Mouse (Mus musculus) gastrocnemius, postnatal 10 days (tissue): Measurements from ENCODE around the gene Maml3. TPM values are rescaled to one million over a fixed set of nuclear protein-coding genes. Genes with fewer than 3 reads are reported as not detected.

Experiments
- DNase-seq: peaks from one replicate; pipeline ENCODE4 v3.0.0; 2021; ENCODE audit warnings: mixed read lengths
- total RNA-seq, 2 experiments: library from RNA; stranded (reverse); gene quantifications; 2 replicates each; pipeline ENCODE4 v1.2.3; 2021

The Maml3 gene
- total RNA-seq, 2 experiments from 2014 or later = 5.2 to 6.6 TPM

DNA sequence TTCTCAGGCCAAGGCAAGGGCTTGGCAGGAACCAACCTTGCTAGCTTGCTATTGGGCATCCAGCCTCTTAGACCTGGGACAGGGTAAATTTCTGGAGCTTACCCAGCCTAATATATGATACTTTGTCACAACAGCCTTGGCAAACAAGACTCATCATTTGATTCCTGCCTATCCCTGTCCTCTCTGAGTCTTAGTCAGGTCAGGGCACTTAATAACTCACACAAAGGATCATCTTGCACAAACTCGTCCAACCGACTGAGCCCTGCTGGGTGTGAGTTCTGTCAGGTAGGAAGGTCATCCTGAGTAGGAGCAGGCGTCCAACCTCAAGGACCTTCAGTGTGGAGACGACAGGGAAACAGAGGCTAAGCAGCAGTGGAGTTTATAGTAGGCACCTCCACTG lies 233.5 kb downstream of the Maml3 start:
- DNase-seq = no peak

- no peak for DNase-seq
These were observed 234.9 kb downstream of the Maml3 start for GRCm38 (mm10) chr3:51869980-51870379.

DNA sequence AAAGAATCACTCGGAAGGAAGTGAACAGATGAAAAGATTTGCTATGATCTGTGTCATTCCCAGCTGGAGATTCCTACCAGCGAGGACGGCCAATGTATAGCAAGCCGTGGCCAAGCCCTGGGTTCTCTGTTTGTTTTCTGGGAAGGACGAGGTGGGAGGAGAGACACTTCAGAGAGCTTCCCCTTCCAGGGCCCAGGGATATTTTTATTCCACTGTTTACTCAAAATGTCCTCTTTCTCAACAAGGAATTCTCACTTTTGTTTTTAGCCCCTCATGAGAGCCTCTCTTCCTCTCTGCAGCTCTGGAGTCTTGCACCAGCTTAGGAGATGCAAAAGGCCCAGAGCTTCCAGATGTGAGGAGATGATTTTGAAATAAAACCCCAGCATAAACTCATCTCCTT lies 236.0 kb downstream of the Maml3 start:
- no peak for DNase-seq

- no peak for DNase-seq
These were observed 238.4 kb downstream of the Maml3 start for GRCm38 (mm10) chr3:51866446-51866845.

DNA sequence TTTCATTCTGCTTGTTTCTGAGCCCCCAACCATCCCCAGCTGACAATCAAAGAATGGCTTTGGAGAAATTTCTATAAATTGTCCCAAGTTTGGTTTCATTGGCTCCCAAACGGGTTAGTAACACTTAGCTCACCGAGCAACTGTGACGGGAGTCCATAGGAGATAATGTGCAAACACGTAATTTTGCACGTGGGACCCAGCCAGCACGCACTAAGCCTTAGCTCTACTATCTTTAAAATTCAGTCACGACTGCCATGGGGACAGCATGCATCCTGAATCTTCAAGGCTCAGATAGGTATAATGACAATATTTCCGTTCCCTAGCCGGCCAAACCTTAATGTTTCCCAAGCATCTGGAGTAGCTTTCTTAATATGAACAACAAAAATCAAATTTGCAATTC lies 243.2 kb downstream of the Maml3 start:
- no peak for DNase-seq

DNA sequence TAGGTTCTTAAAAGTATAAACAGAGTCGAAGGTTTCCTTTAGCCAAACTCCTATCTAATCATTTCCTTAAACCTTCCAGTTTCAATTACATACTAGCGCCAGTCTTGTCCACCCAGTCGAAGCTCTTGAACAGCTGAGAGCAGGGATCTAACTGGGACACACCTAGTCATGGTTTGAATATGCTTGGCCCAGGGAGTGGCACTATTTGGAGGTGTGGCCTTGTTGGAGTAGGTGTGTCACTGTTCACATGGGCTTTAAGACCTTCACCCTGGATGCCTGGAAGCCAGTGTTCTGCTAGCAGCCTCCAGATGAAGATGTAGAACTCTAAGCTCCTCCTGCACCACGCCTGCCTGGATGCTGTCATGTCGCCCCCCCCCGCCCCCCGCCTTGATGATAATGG lies 244.4 kb downstream of the Maml3 start:
- no peak for DNase-seq

GRCm38 (mm10) chr3:51859208-51859607 lies 245.7 kb downstream of the Maml3 start:
- no peak for DNase-seq

- no peak for DNase-seq
These were observed 250.7 kb downstream of the Maml3 start for GRCm38 (mm10) chr3:51854152-51854551.

GRCm38 (mm10) chr3:51853610-51854009 lies 251.3 kb downstream of the Maml3 start:
- DNase-seq = no peak

DNA sequence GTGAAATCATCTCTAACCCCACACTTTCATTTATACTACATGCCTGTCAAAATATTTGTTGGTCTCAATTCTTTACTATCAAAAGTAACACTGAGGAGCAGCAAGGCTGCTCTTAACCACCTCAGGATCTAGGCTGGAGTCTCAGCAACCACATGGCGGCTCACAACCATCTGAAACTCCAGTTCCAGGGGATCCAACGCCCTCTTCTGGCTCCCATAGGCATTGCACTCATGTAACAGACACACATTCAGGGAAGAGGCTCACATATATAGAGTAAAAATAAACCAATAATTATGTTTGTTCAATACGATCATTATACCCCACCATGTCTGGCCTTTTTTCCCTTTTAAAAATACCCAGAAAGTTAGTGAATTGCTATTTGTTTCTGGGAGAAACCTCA lies 252.2 kb downstream of the Maml3 start:
- DNase-seq = no peak

GRCm38 (mm10) chr3:51851596-51851995 lies 253.3 kb downstream of the Maml3 start:
- DNase-seq = no peak

GRCm38 (mm10) chr3:51849462-51849861 lies 255.4 kb downstream of the Maml3 start:
- no peak for DNase-seq

DNA sequence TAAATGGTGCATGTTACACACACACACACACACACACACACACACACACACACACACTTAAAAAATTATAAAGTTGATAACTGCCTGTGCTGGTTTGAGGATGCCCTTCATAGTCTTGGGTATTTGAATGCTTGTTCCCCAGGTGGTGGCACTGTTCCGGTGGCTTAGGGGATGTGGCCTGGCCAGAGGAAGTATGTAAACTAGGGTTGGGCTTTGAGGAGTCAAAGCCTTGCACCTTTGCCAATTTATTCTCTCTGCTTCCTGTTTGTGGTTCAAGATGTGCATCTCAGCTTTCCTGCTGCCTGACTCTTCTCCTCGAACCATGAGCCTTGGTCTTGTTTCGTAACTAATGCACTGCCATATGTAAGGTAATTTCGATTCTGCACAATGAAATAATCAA lies 257.6 kb downstream of the Maml3 start:
- DNase-seq = no peak

DNA sequence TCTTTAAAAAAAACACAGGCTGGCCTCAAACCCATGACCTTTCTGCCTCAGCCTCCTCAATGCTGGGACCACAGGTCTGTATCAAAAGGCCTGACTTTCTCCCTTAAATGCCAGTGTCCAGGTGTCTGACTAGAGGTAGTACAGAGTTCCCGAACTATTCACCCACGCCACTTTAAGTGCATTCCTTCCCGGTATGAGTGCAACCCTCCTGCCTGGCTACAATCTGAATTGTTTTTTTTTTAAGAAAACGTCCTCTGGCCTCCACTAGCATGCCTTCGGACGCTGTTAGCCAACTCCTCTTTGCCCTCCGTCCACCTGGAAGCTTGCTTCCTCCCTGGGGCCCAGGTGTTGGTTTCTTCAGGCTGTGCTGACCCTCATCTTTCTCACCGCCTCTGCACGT lies 260.6 kb downstream of the Maml3 start:
- no peak for DNase-seq

- no peak for DNase-seq
These were observed 262.7 kb downstream of the Maml3 start for GRCm38 (mm10) chr3:51842140-51842539.

- no peak for DNase-seq
These were observed 263.3 kb downstream of the Maml3 start for GRCm38 (mm10) chr3:51841598-51841997.

- DNase-seq = no peak
These were observed 263.7 kb downstream of the Maml3 start for GRCm38 (mm10) chr3:51841177-51841576.

GRCm38 (mm10) chr3:51840095-51840805 lies 264.6 kb downstream of the Maml3 start:
- peak; percentile 34 for DNase-seq

GRCm38 (mm10) chr3:51839353-51839715 lies 265.5 kb downstream of the Maml3 start:
- DNase-seq = no peak

- no peak for DNase-seq
These were observed 266.1 kb downstream of the Maml3 start for GRCm38 (mm10) chr3:51838696-51839352.

GRCm38 (mm10) chr3:51832985-51833384 lies 271.9 kb downstream of the Maml3 start:
- no peak for DNase-seq

DNA sequence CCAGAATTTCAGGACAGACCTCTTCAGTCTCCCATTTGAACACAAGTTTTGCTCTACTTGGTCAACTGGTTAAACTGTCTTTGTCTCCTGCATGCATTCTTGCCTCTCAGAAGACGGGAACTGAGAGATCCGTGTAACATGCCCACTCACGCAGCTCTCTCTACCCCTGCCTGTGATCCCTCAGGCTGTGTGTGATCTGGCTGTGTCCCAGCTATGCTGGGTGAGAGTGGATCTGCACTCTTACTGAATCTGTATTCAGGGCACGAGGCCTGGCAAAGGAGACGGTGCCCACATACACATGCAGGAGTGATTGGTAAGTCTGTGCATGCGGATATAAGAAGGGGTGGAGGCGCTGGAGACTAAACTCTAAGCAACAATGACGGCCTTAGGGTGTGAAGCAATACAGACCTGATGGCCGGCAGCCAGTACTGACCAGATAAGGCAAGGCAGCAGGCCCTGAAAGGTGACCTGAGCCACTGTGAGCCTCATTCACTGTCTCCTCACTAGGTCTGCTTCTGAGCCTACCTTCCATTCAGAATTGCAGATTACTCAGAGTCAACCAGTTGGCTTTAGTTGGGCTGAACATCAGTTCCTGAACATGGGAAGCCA lies 274.0 kb downstream of the Maml3 start:
- DNase-seq = no peak

DNA sequence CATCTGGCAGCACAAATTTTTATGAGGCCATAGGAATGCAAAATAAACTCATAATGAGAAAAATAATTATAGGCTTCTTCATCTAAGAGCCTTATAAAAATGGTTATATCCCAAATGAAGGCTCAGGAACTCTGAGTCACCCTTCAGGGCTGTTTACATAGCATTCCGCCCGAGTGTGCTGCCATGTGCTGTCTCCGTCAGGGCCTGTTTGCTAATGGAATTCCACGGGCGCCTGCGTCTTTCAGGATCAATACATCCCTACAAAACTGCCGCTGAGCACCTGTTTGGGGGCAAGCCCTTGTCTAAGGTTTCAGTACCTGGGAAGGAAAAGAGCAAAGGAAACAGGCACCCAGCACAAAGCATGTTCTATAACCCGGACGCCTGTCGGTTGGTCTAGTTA lies 279.3 kb downstream of the Maml3 start:
- DNase-seq = no peak

DNA sequence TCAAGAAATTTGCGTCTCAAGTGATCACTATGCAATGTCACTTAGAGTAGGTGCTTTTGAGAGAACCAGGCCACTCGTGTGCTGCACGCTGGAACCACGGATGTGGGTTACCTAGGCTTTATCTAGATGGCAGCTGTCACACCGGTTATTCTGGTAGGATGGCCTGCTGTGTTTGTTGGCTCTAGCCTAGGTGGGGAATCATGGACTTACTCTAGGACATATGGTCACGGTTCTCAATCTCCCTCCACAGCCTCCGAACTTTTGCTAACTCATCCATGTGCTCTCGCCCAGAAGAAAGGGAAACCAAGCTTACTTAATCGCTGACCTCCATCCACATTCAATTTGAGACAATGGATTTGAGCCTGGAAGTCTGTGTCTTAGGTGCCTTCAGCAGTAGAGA lies 280.4 kb downstream of the Maml3 start:
- no peak for DNase-seq
